Mouse (Mus musculus) central nervous system, embryonic 14 days (tissue): ENCODE measurements around the gene Gmip. TPM values are rescaled to one million over a fixed set of nuclear protein-coding genes. Genes with fewer than 3 reads are reported as not detected.

ENCODE experiments used
- polyA plus RNA-seq: library from polyadenylated mRNA; depleted of rRNA; stranded (reverse); fragments of >200 nt; gene quantifications from 2 replicates; pipeline ENCODE4 v1.2.3, GENCODE M21; 2012; rRNA removed

Gene Gmip
- polyA plus RNA-seq, result 69.7 and 72.7 TPM in 2 replicates

GRCm38 (mm10) chr8:69808094-69808863 lies at the start of gene Gmip:
Gene Gmip (plus strand): TSS chr8:69808679.

GRCm38 (mm10) chr8:69774503-69775148 lies 33.9 kb upstream of the Gmip start, which contains the start of gene Gm20422:
Gene Gm20422 (minus strand): TSS chr8:69774886.

DNA sequence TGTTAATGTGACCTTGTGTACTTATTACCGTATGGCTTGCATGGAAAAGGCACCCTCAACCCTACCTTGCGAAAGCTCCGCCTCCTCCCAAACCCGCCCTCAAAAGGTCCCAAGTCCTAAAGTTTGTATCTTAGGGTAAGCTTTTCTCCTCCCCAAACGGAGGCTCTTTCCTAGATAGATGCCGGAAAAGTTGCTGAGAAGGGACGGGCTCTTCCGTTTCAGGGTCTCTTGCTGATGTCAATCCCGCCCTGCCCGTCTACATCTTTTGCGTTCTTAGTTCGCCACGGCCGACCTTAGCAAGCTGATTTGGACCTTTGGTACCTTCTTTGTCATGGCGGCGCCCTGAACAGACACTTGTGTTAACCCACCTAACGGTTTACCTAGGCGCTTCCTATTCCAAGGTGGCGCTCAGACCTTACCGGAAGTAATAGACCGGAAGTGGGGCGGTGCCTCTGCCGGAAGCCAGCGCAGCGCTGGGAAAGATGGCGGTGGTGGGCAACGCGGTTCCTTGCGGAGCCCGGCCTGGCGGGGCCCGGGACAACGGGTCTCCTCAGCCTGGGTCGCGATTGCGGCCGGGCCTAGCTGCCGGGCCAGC lies 17.6 kb upstream of the Gmip start, which contains the start of the genes Atp13a1 and Zfp866:
Atp13a1 (plus strand) TSS at position 391 of the 595 bp plus-strand sequence.
Zfp866 (minus strand) TSS at position 406 of the 595 bp plus-strand sequence.

GRCm38 (mm10) chr8:69822386-69823191 lies 14.1 kb downstream of the Gmip start, which contains the start of gene Lpar2:
Gene Lpar2 (plus strand): TSS chr8:69822429.

GRCm38 (mm10) chr8:69832298-69832853 lies 23.9 kb downstream of the Gmip start, which contains the start of gene Pbx4:
Gene Pbx4 (plus strand): TSS chr8:69832491.

Other genes starting within 250 kb of the Gmip start
- 22.2 and 24.8 TPM in 2 replicates for gene Zfp868, start 183.1 kb upstream of the Gmip start, polyA plus RNA-seq
- gene Zfp964, start 154.2 kb upstream of the Gmip start, polyA plus RNA-seq, result 2.1 and 2.2 TPM in 2 replicates
- 18.0 and 18.7 TPM in 2 replicates for gene Zfp869, start 98.0 kb upstream of the Gmip start, polyA plus RNA-seq
- gene Zfp963, start 58.7 kb upstream of the Gmip start, polyA plus RNA-seq, result 10.6 and 11.1 TPM in 2 replicates
- gene Gm20422, start 33.8 kb upstream of the Gmip start, polyA plus RNA-seq, result 1.2 and 1.7 TPM in 2 replicates
- 79.3 and 80.1 TPM in 2 replicates for gene Atp13a1, start 17.5 kb upstream of the Gmip start, polyA plus RNA-seq
- gene Zfp866, start 17.5 kb upstream of the Gmip start, polyA plus RNA-seq, result 37.8 and 39.9 TPM in 2 replicates
- gene Lpar2, start 13.8 kb downstream of the Gmip start, polyA plus RNA-seq, result 5.8 and 6.0 TPM in 2 replicates
- 35.2 and 36.1 TPM in 2 replicates for gene Pbx4, start 23.8 kb downstream of the Gmip start, polyA plus RNA-seq
- 3.6 and 4.0 TPM in 2 replicates for gene Cilp2, start 79.0 kb downstream of the Gmip start, polyA plus RNA-seq
- 0.35 and 0.53 TPM in 2 replicates for gene Tssk6, start 93.5 kb downstream of the Gmip start, polyA plus RNA-seq
- 111 TPM in 2 replicates for gene Ndufa13, start 93.9 kb downstream of the Gmip start, polyA plus RNA-seq
- 9.4 and 9.6 TPM in 2 replicates for gene Yjefn3, start 94.0 kb downstream of the Gmip start, polyA plus RNA-seq
- gene Gatad2a, start 187.7 kb downstream of the Gmip start, polyA plus RNA-seq, result 37.4 and 38.1 TPM in 2 replicates
- gene Mau2, start 234.1 kb downstream of the Gmip start, polyA plus RNA-seq, result 106 and 108 TPM in 2 replicates
- gene Sugp1, start 234.1 kb downstream of the Gmip start, polyA plus RNA-seq, result 34.3 TPM in 2 replicates